Mouse (Mus musculus): Measurements from ENCODE around the gene Dmrt3. TPM values are rescaled to one million over a fixed set of nuclear protein-coding genes. Genes with fewer than 3 reads are reported as not detected.
A peak's percentile ranks its signal among the peaks of the same experiment; 100 is the strongest.

Gene Dmrt3
- polyA plus RNA-seq, 1 experiment from 2014 or later: 0.77 TPM

DNA sequence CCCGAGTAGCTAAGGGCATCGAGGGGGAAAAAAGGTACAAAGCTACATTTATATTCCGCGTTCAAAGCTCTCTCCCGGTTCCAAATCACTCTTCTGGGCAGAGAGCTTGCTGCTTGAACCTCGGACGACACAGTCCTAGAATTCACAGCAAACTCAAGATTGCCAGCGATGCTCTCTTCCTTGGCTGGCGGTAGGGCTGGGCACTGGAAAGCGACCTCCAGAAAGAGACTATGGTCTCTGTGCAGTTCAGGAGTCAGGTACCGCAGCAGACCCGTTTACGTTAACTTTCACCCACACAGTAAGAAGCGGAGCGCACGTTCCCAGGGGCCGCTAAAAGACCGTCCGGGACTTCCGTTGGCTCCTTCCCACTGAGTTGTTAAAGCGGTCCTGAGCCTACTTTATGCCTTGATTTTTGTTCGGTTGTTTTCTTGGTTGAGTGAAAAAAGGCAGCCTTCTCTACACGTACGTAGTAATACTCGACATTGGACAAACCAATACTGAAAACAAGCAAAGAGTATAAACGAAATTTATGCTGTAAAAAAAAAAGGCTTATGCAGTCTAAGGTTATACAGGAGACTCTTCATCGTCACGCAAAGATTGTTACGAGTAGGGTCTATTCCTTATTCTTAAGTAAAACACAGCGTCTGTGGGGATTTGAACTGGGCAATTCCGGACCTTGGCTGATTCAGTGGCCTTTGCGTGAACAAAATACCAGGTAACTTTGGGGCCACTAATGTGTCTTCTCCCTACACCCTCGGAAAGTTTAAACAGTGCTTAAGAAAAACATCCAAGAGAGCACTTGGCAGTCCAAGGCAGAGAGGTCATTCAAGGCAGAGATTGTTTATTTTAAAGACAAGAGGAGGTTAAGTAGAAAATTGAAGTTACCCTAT lies 895 bp upstream of the Dmrt3 start:
- no peak for ATAC-seq (ENCODE audit: insufficient read depth, low FRiP score, low read depth)
- H3K4me3 ChIP-seq (replicated peaks): no peak overlapping the region
- H3K27ac ChIP-seq: no peak overlapping the region
- no peaks in the 10 kb centered on the region for H3K36me3 ChIP-seq
- no peaks in the 10 kb centered on the region for H3K9me3 ChIP-seq
- no peak overlapping the region for H3K4me2 ChIP-seq
- peaks cover 23% of the 10 kb centered on the region for H3K4me1 ChIP-seq
- no peak overlapping the region for H3K9ac ChIP-seq
- H3K27me3 ChIP-seq (replicated peaks): peaks cover 96% of the 10 kb centered on the region
- 2% methylated on average over 33 of the region's 33 CpGs for WGBS

DNA sequence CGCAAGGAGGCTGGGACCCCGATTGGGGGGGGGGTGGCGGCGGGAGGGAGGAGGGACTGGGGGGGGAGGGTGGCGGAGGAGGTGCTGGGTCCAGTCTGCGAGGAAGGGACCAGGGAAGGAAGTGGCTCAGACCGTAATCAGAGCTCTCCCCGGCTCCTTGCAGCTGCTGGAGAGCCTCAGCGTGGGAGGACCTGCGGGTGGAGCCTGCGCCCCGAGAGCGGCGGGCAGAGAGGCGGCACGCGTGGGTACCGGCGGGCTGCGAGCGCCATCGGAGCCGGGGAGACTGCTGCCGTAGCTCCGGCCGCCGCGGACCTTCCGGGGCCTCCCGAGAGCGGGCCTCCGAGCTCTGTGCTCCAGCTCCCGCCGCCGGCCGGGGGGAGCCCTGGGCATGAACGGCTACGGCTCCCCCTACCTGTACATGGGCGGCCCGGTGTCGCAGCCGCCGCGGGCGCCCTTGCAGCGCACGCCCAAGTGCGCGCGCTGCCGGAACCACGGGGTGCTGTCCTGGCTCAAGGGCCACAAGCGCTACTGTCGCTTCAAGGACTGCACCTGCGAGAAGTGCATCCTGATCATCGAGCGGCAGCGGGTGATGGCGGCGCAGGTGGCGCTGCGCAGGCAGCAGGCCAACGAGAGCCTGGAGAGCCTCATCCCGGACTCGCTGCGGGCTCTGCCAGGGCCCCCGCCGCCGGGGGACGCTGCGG lies 460 bp downstream of the Dmrt3 start:
- 1% methylated on average over 61 of the region's 71 CpGs for WGBS
- peak; percentile 40; the same call in 1 of the 2 replicates for ATAC-seq (ENCODE audit: insufficient read depth, low FRiP score, low read depth)
- Histone ChIP-seq H3K9ac (no peak overlapping the region), H3K27ac (no peak overlapping the region), H3K9me3 (no peaks in the 10 kb centered on the region), H3K36me3 (no peaks in the 10 kb centered on the region), H3K4me1 (peaks cover 22% of the 10 kb centered on the region), H3K4me2 (peak overlapping the region; percentile 71), H3K4me3 (replicated peaks) (peak overlapping the region; percentile 41), H3K27me3 (replicated peaks) (peaks cover 94% of the 10 kb centered on the region)

DNA sequence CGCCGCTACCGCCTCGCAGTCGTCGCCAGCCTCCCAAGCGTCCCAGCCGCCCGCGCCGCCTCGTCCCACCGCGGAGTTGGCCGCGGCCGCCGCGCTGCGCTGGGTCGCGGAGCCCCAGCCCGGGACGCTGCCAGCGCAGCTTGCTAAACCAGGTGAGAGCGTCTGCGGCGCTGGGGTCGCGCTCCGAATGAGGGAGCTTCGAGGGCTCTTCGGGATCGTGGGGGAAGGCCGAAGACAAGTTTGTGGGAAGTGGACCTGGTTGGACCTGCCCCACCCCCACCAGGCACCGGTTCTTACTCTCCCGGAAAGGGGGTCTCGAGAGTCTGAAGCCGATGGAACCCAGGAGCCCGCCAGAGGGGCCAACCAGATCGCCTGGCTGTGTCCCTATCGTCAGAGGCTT lies 1.0 kb downstream of the Dmrt3 start:
- no peak overlapping the region for H3K27ac ChIP-seq
- H3K9ac ChIP-seq: no peak overlapping the region
- no peak for ATAC-seq (ENCODE audit: insufficient read depth, low FRiP score, low read depth)
- H3K9me3 ChIP-seq: no peaks in the 10 kb centered on the region
- H3K4me1 ChIP-seq: peaks cover 16% of the 10 kb centered on the region
- H3K4me2 ChIP-seq: peak overlapping the region; percentile 71
- peak overlapping the region; percentile 41 for H3K4me3 ChIP-seq (replicated peaks)
- 2% methylated on average over 42 of the region's 42 CpGs for WGBS
- H3K36me3 ChIP-seq: no peaks in the 10 kb centered on the region
- H3K27me3 ChIP-seq (replicated peaks): peaks cover 94% of the 10 kb centered on the region

DNA sequence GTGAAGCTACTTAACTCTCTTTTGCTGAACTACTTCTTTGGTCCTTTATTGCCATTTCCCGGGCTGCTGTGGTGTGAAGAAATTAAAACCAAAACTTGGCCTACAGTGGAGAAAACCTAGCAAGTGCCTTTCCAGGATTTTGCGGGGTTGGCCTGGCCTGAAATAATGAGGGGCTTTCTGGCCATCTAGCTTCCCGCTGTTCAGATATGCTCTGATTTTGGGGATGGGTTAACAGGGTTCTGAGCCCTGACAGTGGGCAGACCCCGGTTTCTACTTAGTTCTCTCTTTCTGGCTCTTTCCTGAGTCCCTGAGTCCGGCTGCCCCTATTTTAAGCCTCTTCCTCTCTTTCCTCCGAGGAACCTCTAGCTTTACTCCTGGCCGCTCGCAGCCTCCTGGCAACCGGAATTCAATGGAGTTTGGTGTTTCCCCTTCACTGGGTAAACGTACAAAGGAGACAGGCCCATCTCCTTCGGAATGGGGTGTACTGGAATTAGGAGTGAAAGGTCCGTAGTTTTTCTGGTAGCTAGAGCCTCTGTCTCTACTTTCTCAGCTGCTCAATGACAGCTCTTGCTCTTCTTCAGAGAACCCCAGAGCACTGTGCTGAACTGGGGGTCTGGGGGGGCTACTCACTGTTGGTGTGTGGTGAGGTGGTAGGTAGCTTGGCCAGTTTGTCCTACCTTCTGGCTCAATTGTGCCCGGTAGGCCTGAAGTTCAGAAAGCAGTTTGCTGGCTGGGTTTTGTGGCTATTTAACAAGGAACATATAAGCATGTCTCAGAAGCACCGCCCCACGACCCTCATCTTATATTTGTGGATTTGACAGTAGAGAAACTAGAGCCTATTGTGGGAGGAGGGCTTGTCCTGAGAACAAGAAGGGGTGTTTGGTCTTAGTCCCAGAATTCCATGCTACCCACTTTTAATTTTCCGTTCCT lies 2.0 kb downstream of the Dmrt3 start:
- H3K27me3 ChIP-seq (replicated peaks): peaks cover 89% of the 10 kb centered on the region

DNA sequence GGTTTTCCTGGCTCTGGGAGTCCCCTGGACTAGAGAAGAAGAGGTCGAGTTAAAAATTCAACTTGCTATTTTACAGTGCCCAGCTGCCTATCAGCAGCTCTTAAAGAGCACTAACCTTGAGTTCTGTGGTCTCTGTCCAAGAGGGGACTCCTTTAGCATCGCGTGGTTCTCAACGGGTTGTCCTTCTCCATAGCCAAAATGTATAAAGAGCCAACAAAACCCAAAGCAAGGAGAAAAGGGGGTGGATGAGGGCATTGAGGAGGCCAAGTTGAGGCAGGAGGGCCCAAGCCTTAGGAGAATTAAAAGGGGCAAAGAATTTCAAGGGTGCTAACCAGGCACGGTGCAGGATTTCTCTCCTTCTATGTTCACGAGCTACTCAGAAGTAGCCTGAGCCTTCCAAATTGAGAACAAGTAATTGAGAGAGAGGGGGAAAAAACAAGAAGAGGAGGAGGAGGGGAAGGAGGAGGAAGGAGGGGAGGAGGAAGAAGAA lies 2.8 kb downstream of the Dmrt3 start:
- Histone ChIP-seq H3K4me3 (replicated peaks) (no peak overlapping the region), H3K9ac (no peak overlapping the region), H3K4me2 (no peak overlapping the region), H3K27ac (no peak overlapping the region), H3K36me3 (no peaks in the 10 kb centered on the region), H3K9me3 (no peaks in the 10 kb centered on the region), H3K27me3 (replicated peaks) (peaks cover 86% of the 10 kb centered on the region), H3K4me1 (peaks cover 14% of the 10 kb centered on the region)
- ATAC-seq (ENCODE audit: insufficient read depth, low FRiP score, low read depth): no peak
- 17% methylated on average over 6 of the region's 6 CpGs for WGBS

More for the DNA sequence above, 2.0 kb downstream of the Dmrt3 start:
- H3K4me2 ChIP-seq: no peak overlapping the region
- H3K4me1 ChIP-seq: peaks cover 14% of the 10 kb centered on the region
- no peak overlapping the region for H3K27ac ChIP-seq
- no peaks in the 10 kb centered on the region for H3K9me3 ChIP-seq
- H3K9ac ChIP-seq: no peak overlapping the region
- no peaks in the 10 kb centered on the region for H3K36me3 ChIP-seq
- 19% methylated on average over 16 of the region's 16 CpGs for WGBS
- H3K4me3 ChIP-seq (replicated peaks): no peak overlapping the region
- ATAC-seq (ENCODE audit: insufficient read depth, low FRiP score, low read depth): no peak

DNA sequence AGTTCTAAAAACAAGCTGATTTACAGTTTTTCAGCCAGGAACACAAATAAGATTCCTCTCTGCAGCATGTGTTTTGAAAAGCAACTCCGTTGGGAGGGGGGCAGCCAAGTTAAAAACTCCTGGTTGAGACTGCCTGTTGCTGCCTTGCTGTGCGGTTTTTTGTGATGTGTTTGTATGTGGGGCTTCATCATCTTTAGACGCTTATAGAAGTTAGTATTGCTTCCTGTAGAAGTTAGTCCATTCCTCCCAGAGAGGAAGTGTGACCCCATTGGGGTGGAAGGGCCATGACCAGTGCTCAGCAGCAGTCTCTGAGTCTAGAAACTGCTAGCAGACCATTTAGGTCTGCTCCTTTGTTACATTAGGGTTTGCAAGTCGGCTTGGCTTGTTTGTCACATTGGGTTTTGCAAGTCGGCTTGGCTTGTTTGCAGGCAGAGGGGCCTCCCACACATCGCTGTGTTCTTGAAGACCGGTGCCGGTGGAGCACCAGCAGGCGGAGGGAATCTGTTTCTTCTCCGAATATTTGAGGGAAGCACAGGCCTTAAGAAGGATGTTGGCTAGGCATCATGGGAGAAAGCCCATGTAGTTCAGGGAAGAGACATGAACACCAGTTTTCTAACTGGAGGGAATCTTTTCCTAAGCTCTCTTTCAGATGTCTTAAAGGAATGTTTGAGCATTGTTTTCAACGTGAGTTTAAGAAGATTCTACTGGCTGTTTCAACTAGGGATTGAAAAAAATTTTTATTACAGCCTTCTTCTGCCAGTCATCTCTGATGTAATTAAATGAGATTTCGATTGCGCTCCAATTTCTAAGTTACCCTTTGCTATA lies 3.6 kb downstream of the Dmrt3 start:
- ATAC-seq (ENCODE audit: insufficient read depth, low FRiP score, low read depth): no peak
- no peak overlapping the region for H3K4me2 ChIP-seq

DNA sequence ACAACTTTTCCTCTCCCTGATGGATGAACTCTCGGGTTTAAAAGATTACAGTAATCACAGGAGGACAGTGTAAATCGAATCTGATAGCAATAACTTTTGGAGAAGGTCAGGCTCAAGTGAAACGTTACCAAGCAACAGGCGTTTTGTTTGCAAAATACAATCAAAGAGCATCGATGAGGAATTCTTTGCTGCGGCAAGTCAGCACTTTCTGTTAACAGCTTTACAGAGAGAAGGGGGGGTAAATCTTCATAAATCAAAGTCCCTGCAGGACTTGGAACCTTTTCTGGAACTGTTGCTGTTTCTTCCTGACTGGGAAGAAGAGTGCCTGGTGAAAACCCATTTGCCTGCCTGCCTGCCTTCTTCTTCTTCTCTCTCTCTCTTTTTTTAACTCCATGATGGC lies 5.8 kb downstream of the Dmrt3 start:
- ATAC-seq (ENCODE audit: insufficient read depth, low FRiP score, low read depth): no peak

More for the DNA sequence above, 3.6 kb downstream of the Dmrt3 start:
- Histone ChIP-seq H3K9me3 (no peaks in the 10 kb centered on the region), H3K27ac (no peak overlapping the region), H3K9ac (no peak overlapping the region), H3K4me1 (peaks cover 14% of the 10 kb centered on the region), H3K27me3 (replicated peaks) (peaks cover 83% of the 10 kb centered on the region), H3K36me3 (no peaks in the 10 kb centered on the region), H3K4me3 (replicated peaks) (no peak overlapping the region)
- 15% methylated on average over 13 of the region's 13 CpGs for WGBS

DNA sequence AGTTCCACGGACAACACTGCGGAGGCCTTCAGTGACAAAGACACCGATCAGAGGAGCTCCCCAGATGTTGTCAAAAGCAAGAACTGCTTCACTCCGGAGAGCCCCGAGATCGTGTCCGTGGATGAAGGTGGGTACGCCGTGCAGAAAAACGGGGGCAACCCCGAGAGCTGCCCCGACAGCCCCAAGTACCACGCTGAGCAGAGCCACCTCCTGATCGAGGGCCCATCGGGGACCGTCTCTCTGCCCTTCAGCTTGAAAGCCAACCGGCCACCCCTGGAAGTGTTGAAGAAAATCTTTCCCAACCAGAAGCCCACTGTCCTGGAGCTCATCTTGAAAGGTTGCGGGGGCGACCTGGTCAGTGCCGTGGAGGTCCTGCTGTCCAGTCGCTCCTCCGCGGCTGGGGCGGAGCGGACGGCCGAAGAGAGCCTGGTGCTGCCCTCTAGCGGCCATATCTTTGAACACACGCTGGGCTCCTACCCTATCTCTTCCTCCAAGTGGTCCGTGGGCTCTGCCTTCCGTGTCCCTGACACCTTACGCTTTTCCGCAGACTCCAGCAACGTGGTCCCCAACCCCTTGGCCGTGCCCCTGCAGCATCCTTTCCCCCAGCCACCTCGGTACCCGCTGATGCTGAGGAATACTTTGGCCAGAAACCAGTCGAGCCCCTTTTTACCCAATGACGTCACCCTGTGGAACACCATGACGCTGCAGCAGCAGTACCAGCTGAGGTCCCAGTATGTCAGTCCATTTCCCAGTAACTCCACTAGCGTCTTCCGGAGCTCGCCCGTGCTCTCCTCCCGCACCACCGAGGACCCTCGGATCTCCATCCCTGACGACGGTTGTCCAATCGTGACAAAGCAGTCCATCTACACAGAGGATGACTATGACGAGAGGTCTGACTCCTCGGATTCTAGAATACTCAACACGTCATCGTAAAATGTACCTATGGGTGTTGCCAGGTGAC lies 12.5 kb downstream of the Dmrt3 start:
- Histone ChIP-seq H3K4me3 (replicated peaks) (peak overlapping the region; percentile 27), H3K36me3 (no peaks in the 10 kb centered on the region), H3K4me1 (peaks cover 3% of the 10 kb centered on the region; the same call in 1 of the 2 replicates), H3K9me3 (no peaks in the 10 kb centered on the region), H3K9ac (no peak overlapping the region), H3K27ac (no peak overlapping the region), H3K4me2 (peak overlapping the region; percentile 60), H3K27me3 (replicated peaks) (peaks cover 75% of the 10 kb centered on the region)
- no peak for ATAC-seq (ENCODE audit: insufficient read depth, low FRiP score, low read depth)
- 34% methylated on average over 54 of the region's 54 CpGs for WGBS

More for the DNA sequence above, 5.8 kb downstream of the Dmrt3 start:
- no peaks in the 10 kb centered on the region for H3K9me3 ChIP-seq
- 3% methylated on average over 6 of the region's 6 CpGs for WGBS
- H3K27ac ChIP-seq: no peak overlapping the region
- peaks cover 78% of the 10 kb centered on the region for H3K27me3 ChIP-seq (replicated peaks)
- no peak overlapping the region for H3K4me3 ChIP-seq (replicated peaks)
- H3K36me3 ChIP-seq: no peaks in the 10 kb centered on the region
- no peak overlapping the region for H3K4me2 ChIP-seq
- H3K4me1 ChIP-seq: peaks cover 3% of the 10 kb centered on the region
- no peak overlapping the region for H3K9ac ChIP-seq

DNA sequence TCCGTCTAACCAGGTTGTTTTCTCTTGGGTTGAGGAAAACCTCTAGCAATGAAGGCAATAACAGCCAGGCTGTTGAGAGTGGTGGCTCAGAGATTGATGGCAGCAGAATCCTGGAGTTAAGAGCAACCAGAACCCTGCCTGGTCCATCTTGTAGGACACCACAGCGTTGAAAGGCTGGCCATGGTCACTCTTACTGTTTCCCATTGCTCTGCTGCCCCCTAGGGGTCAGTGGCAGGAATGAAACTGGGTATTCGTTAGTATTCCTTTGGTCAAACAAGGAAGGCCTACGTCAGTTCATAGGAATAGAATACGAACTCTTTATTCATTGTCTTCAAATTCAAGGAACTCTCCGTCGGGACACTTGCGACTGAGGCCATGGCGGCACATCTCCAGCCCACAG lies 18.4 kb downstream of the Dmrt3 start:
- no peak for ATAC-seq (ENCODE audit: insufficient read depth, low FRiP score, low read depth)
- no peak overlapping the region for H3K4me2 ChIP-seq
- H3K9ac ChIP-seq: no peak overlapping the region
- H3K4me1 ChIP-seq: no peaks in the 10 kb centered on the region
- H3K27ac ChIP-seq: no peak overlapping the region
- H3K4me3 ChIP-seq (replicated peaks): no peak overlapping the region
- H3K27me3 ChIP-seq (replicated peaks): peaks cover 36% of the 10 kb centered on the region
- no peaks in the 10 kb centered on the region for H3K36me3 ChIP-seq
- H3K9me3 ChIP-seq: no peaks in the 10 kb centered on the region
- 10% methylated on average over 9 of the region's 9 CpGs for WGBS

DNA sequence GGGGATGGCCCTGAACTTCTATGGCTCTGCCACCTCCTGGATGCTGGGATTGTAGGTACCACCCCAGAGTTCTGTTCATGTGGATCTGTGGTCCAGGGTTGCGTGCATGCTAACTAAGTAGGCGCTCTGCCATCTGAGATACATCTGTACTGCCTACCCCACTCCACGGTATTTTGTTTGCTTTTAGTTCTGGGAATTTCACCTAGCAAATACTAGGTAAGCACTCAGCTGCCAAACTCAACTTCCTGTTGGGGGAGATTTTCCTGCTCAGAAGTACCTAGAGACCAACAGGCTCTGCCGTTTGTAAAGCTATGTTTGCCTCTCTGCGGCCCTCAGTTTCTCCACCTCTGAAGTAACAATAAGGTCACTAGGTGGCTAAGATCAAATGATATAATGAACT lies 25.0 kb downstream of the Dmrt3 start:
- 65% methylated on average over 5 of the region's 5 CpGs for WGBS

More for the DNA sequence above, 25.0 kb downstream of the Dmrt3 start:
- ATAC-seq (ENCODE audit: insufficient read depth, low FRiP score, low read depth): no peak
- no peak overlapping the region for H3K27ac ChIP-seq
- H3K4me2 ChIP-seq: no peak overlapping the region
- H3K27me3 ChIP-seq (replicated peaks): no peaks in the 10 kb centered on the region
- no peak overlapping the region for H3K4me3 ChIP-seq (replicated peaks)
- no peaks in the 10 kb centered on the region for H3K36me3 ChIP-seq
- no peaks in the 10 kb centered on the region for H3K4me1 ChIP-seq
- no peak overlapping the region for H3K9ac ChIP-seq
- no peaks in the 10 kb centered on the region for H3K9me3 ChIP-seq

Measured in stomach, embryonic 15.5 days (tissue).